8 mouse cellular contexts compared by ENCODE assay signal in genomic region chr19:6979486-6980380, GRCm38 (mm10). TPM values are rescaled to one million over a fixed set of nuclear protein-coding genes. Genes with fewer than 3 reads are reported as not detected.
DNase-seq lines count a peak whose midpoint lies in the region; ATAC-seq and TF ChIP-seq lines count a peak whose summit lies in the region.

No protein-coding gene starts in this region.

- peak overlapping the region; percentile 95 for H3K27ac ChIP-seq in heart, embryonic 12.5 days (ENCODE audit: poor library complexity, severe bottlenecking)
- peak overlapping the region; percentile 83 for H3K27ac ChIP-seq in kidney, postnatal 0 days
- peak overlapping the region; percentile 73 for H3K27ac ChIP-seq in liver, embryonic 11.5 days (ENCODE audit: low read depth, low read length)
- H3K27ac ChIP-seq in stomach, embryonic 14.5 days (ENCODE audit: low read length), result peak overlapping the region; percentile 82

- H3K9ac ChIP-seq in heart, embryonic 12.5 days, result peak overlapping the region; percentile 87
- H3K9ac ChIP-seq in kidney, postnatal 0 days (ENCODE audit: low read depth, low read length), result peak overlapping the region; percentile 63
- H3K9ac ChIP-seq in liver, embryonic 11.5 days (ENCODE audit: low read depth, low read length), result peak overlapping the region; percentile 80
- H3K9ac ChIP-seq in stomach, embryonic 14.5 days (replicated peaks; ENCODE audit: low read depth, low read length), result peak overlapping the region; percentile 60

- peaks cover 43% of the 10 kb centered on the region for H3K4me1 ChIP-seq in heart, embryonic 12.5 days (replicated peaks)
- H3K4me1 ChIP-seq in kidney, postnatal 0 days (replicated peaks; ENCODE audit: insufficient read depth, low read length), result peaks cover 22% of the 10 kb centered on the region
- peaks cover 29% of the 10 kb centered on the region for H3K4me1 ChIP-seq in liver, embryonic 11.5 days (replicated peaks; ENCODE audit: control insufficient read depth, insufficient read depth, low read length)
- peaks cover 30% of the 10 kb centered on the region for H3K4me1 ChIP-seq in stomach, embryonic 14.5 days (ENCODE audit: control insufficient read depth, insufficient read depth, low read length)

- H3K36me3 ChIP-seq in heart, embryonic 12.5 days, result peaks cover 53% of the 10 kb centered on the region
- peaks cover 28% of the 10 kb centered on the region; the same call in 1 of the 2 replicates for H3K36me3 ChIP-seq in kidney, postnatal 0 days (ENCODE audit: insufficient read depth, low read length)
- H3K36me3 ChIP-seq in liver, embryonic 11.5 days (ENCODE audit: control insufficient read depth, insufficient read depth, low read length), result peaks cover 22% of the 10 kb centered on the region
- peaks cover 28% of the 10 kb centered on the region for H3K36me3 ChIP-seq in stomach, embryonic 14.5 days (ENCODE audit: control insufficient read depth, insufficient read depth, low read length)

- ATAC-seq in erythroid progenitor cell, adult 5-6 weeks (replicated peaks; ENCODE audit: low FRiP score, poor library complexity, severe bottlenecking), result peak; percentile 85
- peak; percentile 92 for ATAC-seq in heart, embryonic 12.5 days (ENCODE audit: insufficient number of reproducible peaks, low FRiP score)
- ATAC-seq in kidney, postnatal 0 days (replicated peaks; ENCODE audit: low FRiP score, low read depth), result peak; percentile 90
- peak; percentile 86 for ATAC-seq in liver, embryonic 11.5 days (replicated peaks; ENCODE audit: low FRiP score)
- peak; percentile 89 for ATAC-seq in stomach, embryonic 14.5 days (ENCODE audit: insufficient number of reproducible peaks, insufficient read depth, low FRiP score, low read depth)

- WGBS in heart, embryonic 12.5 days, result under 1% methylated on average over 58 of the region's 59 CpGs
- WGBS in kidney, postnatal 0 days, result under 1% methylated on average over 56 of the region's 59 CpGs
- WGBS in liver, embryonic 11.5 days, result under 1% methylated on average over 59 of the region's 59 CpGs
- WGBS in stomach, embryonic 14.5 days, result under 1% methylated on average over 58 of the region's 59 CpGs

- peak; percentile 100 for DNase-seq in CD4-positive helper T cell, adult 2 months (ENCODE audit: low read depth, low spot score)
- peak; percentile 96 for DNase-seq in brain, embryonic 18.5 days (ENCODE audit: low read depth, low spot score)
- peak; percentile 99 for DNase-seq in kidney, postnatal 0 days (ENCODE audit: low spot score)
- DNase-seq in liver, embryonic 11.5 days (ENCODE audit: low spot score), result peak; percentile 100
- peak; percentile 99 for DNase-seq in naive thymus-derived CD4-positive, alpha-beta T cell, adult 2 months (ENCODE audit: low read depth)

- H3K4me2 ChIP-seq in heart, embryonic 12.5 days, result peak overlapping the region; percentile 83
- peak overlapping the region; percentile 70 for H3K4me2 ChIP-seq in kidney, postnatal 0 days (ENCODE audit: low read length)
- H3K4me2 ChIP-seq in liver, embryonic 11.5 days, result peak overlapping the region; percentile 96
- peak overlapping the region; percentile 76 for H3K4me2 ChIP-seq in stomach, embryonic 14.5 days (replicated peaks; ENCODE audit: low read depth, low read length)

- peak; percentile 79 for TF ChIP-seq CTCF in kidney, postnatal 0 days (IDR thresholded peaks at IDR 0.05; ENCODE audit: low read depth)

- peak overlapping the region; percentile 69 for H3K4me3 ChIP-seq in heart, embryonic 12.5 days
- H3K4me3 ChIP-seq in kidney, postnatal 0 days (replicated peaks; ENCODE audit: low read depth, low read length), result peak overlapping the region; percentile 46
- peak overlapping the region; percentile 66 for H3K4me3 ChIP-seq in liver, embryonic 11.5 days (ENCODE audit: low read depth, low read length)
- H3K4me3 ChIP-seq in stomach, embryonic 14.5 days (ENCODE audit: low read depth, low read length), result peak overlapping the region; percentile 67

- no peaks in the 10 kb centered on the region for H3K9me3 ChIP-seq in heart, embryonic 12.5 days (replicated peaks)
- H3K9me3 ChIP-seq in kidney, postnatal 0 days (replicated peaks; ENCODE audit: low read length), result no peaks in the 10 kb centered on the region
- no peaks in the 10 kb centered on the region for H3K9me3 ChIP-seq in liver, embryonic 11.5 days (ENCODE audit: control insufficient read depth, low read length)
- no peaks in the 10 kb centered on the region for H3K9me3 ChIP-seq in stomach, embryonic 14.5 days (ENCODE audit: control insufficient read depth, low read depth, low read length)

- H3K27me3 ChIP-seq in heart, embryonic 12.5 days (replicated peaks), result no peaks in the 10 kb centered on the region
- H3K27me3 ChIP-seq in kidney, postnatal 0 days (ENCODE audit: insufficient read depth, low read length), result no peaks in the 10 kb centered on the region
- H3K27me3 ChIP-seq in liver, embryonic 11.5 days (replicated peaks; ENCODE audit: control insufficient read depth, insufficient read depth, low read length), result no peaks in the 10 kb centered on the region
- H3K27me3 ChIP-seq in stomach, embryonic 14.5 days (ENCODE audit: control insufficient read depth, insufficient read depth, low read length), result no peaks in the 10 kb centered on the region

RNA-seq across cellular contexts. Expression of gene Fkbp2, which starts 0.6 kb away (rescaled TPM):
- 38.1 and 93.3 TPM in 2 replicates for total RNA-seq in erythroid progenitor cell, adult 5-6 weeks (2015; ENCODE audit: low replicate concordance)
- total RNA-seq in erythroid progenitor cell, adult 5-6 weeks (2017; ENCODE audit: low replicate concordance), result 31.0 and 34.9 TPM in 2 replicates
- polyA plus RNA-seq in heart, embryonic 12.5 days (2016; fragmentation: Nextera tagmentation; extraction: Ambion mirVana), result 73.3 and 81.9 TPM in 2 replicates
- polyA plus RNA-seq in kidney, postnatal 0 days (2015; fragmentation: Nextera tagmentation; extraction: Ambion mirVana), result 128 and 129 TPM in 2 replicates
- 111 and 124 TPM in 2 replicates for polyA plus RNA-seq in liver, embryonic 11.5 days (2014; fragmentation: Nextera tagmentation; extraction: Ambion mirVana)
- 88.3 and 94.1 TPM in 2 replicates for polyA plus RNA-seq in stomach, embryonic 14.5 days (2014; fragmentation: Nextera tagmentation; extraction: Ambion mirVana)

RNA-seq across cellular contexts. Expression of gene Plcb3, which starts 3.5 kb away (rescaled TPM):
- total RNA-seq in erythroid progenitor cell, adult 5-6 weeks (2015; ENCODE audit: low replicate concordance), result 1.4 and 1.7 TPM in 2 replicates
- total RNA-seq in erythroid progenitor cell, adult 5-6 weeks (2017; ENCODE audit: low replicate concordance), result 0.68 and 1.8 TPM in 2 replicates
- 26.6 and 28.9 TPM in 2 replicates for polyA plus RNA-seq in heart, embryonic 12.5 days (2016; fragmentation: Nextera tagmentation; extraction: Ambion mirVana)
- polyA plus RNA-seq in kidney, postnatal 0 days (2015; fragmentation: Nextera tagmentation; extraction: Ambion mirVana), result 24.6 and 28.5 TPM in 2 replicates
- 20.6 and 23.4 TPM in 2 replicates for polyA plus RNA-seq in liver, embryonic 11.5 days (2014; fragmentation: Nextera tagmentation; extraction: Ambion mirVana)
- 50.6 and 56.1 TPM in 2 replicates for polyA plus RNA-seq in stomach, embryonic 14.5 days (2014; fragmentation: Nextera tagmentation; extraction: Ambion mirVana)

RNA-seq across cellular contexts. Expression of gene Ppp1r14b, which starts 5.0 kb away (rescaled TPM):
- total RNA-seq in erythroid progenitor cell, adult 5-6 weeks (2015; ENCODE audit: low replicate concordance), result 31.0 and 59.1 TPM in 2 replicates
- total RNA-seq in erythroid progenitor cell, adult 5-6 weeks (2017; ENCODE audit: low replicate concordance), result 0.91 and 10.4 TPM in 2 replicates
- 194 and 198 TPM in 2 replicates for polyA plus RNA-seq in heart, embryonic 12.5 days (2016; fragmentation: Nextera tagmentation; extraction: Ambion mirVana)
- 144 and 174 TPM in 2 replicates for polyA plus RNA-seq in kidney, postnatal 0 days (2015; fragmentation: Nextera tagmentation; extraction: Ambion mirVana)
- polyA plus RNA-seq in liver, embryonic 11.5 days (2014; fragmentation: Nextera tagmentation; extraction: Ambion mirVana), result 189 and 221 TPM in 2 replicates
- polyA plus RNA-seq in stomach, embryonic 14.5 days (2014; fragmentation: Nextera tagmentation; extraction: Ambion mirVana), result 99.5 and 103 TPM in 2 replicates

RNA-seq across cellular contexts. Expression of gene Vegfb, which starts 7.7 kb away (rescaled TPM):
- total RNA-seq in erythroid progenitor cell, adult 5-6 weeks (2015; ENCODE audit: low replicate concordance), result 13.7 and 22.2 TPM in 2 replicates
- 0.98 and 4.1 TPM in 2 replicates for total RNA-seq in erythroid progenitor cell, adult 5-6 weeks (2017; ENCODE audit: low replicate concordance)
- 126 and 136 TPM in 2 replicates for polyA plus RNA-seq in heart, embryonic 12.5 days (2016; fragmentation: Nextera tagmentation; extraction: Ambion mirVana)
- 52.8 and 56.6 TPM in 2 replicates for polyA plus RNA-seq in kidney, postnatal 0 days (2015; fragmentation: Nextera tagmentation; extraction: Ambion mirVana)
- polyA plus RNA-seq in liver, embryonic 11.5 days (2014; fragmentation: Nextera tagmentation; extraction: Ambion mirVana), result 24.3 and 28.8 TPM in 2 replicates
- polyA plus RNA-seq in stomach, embryonic 14.5 days (2014; fragmentation: Nextera tagmentation; extraction: Ambion mirVana), result 38.5 and 44.7 TPM in 2 replicates

RNA-seq across cellular contexts. Expression of gene Dnajc4, which starts 12.6 kb away (rescaled TPM):
- 11.5 TPM in 1 of 2 replicates, not detected in the other for total RNA-seq in erythroid progenitor cell, adult 5-6 weeks (2015; ENCODE audit: low replicate concordance)
- total RNA-seq in erythroid progenitor cell, adult 5-6 weeks (2017; ENCODE audit: low replicate concordance), result 2.2 and 2.6 TPM in 2 replicates
- 32.7 and 33.9 TPM in 2 replicates for polyA plus RNA-seq in heart, embryonic 12.5 days (2016; fragmentation: Nextera tagmentation; extraction: Ambion mirVana)
- 30.7 and 32.1 TPM in 2 replicates for polyA plus RNA-seq in kidney, postnatal 0 days (2015; fragmentation: Nextera tagmentation; extraction: Ambion mirVana)
- 14.0 and 14.7 TPM in 2 replicates for polyA plus RNA-seq in liver, embryonic 11.5 days (2014; fragmentation: Nextera tagmentation; extraction: Ambion mirVana)
- 23.8 and 31.2 TPM in 2 replicates for polyA plus RNA-seq in stomach, embryonic 14.5 days (2014; fragmentation: Nextera tagmentation; extraction: Ambion mirVana)

Comparison
In these comparisons a context has a peak if more than half of its experiments do, and no peak if none do; other contexts are left out.
1. Peak in every context shown above with its lines: DNase-seq, ATAC-seq, H3K4me3 ChIP-seq and H3K27ac ChIP-seq.